Mouse (Mus musculus) ovary, postnatal 14 days (tissue): Measurements from ENCODE around the gene Cstf1.

Experiments
- DNase-seq: peaks from one replicate; pipeline ENCODE4 v3.0.0; 2022; ENCODE audit warnings: low spot score

The Cstf1 gene

GRCm38 (mm10) chr2:172376999-172377515, 6.6 kb downstream of the Cstf1 start:
- DNase-seq = no peak

- peak; percentile 21 for DNase-seq
Observed at GRCm38 (mm10) chr2:172378332-172378731, 7.9 kb downstream of the Cstf1 start.

- no peak for DNase-seq
Observed at GRCm38 (mm10) chr2:172380513-172380912, 10.0 kb downstream of the Cstf1 start.

GRCm38 (mm10) chr2:172381341-172381740, 10.9 kb downstream of the Cstf1 start:
- DNase-seq = no peak

GRCm38 (mm10) chr2:172381898-172382297, 11.4 kb downstream of the Cstf1 start:
- DNase-seq = no peak

- no peak for DNase-seq
Observed at GRCm38 (mm10) chr2:172384715-172385114, 14.2 kb downstream of the Cstf1 start.

- DNase-seq = no peak
Observed at GRCm38 (mm10) chr2:172390341-172390740, 19.9 kb downstream of the Cstf1 start.

GRCm38 (mm10) chr2:172392041-172392521, 21.6 kb downstream of the Cstf1 start:
- DNase-seq = no peak

GRCm38 (mm10) chr2:172393391-172394051, 23.0 kb downstream of the Cstf1 start, which contains the start of gene Cass4:
TSS of gene Cass4 (plus strand) at chr2:172393794.
- no peak for DNase-seq

GRCm38 (mm10) chr2:172394052-172394392, 23.5 kb downstream of the Cstf1 start:
- DNase-seq = no peak

- DNase-seq = no peak
Observed at GRCm38 (mm10) chr2:172394671-172395070, 24.2 kb downstream of the Cstf1 start.

GRCm38 (mm10) chr2:172395961-172396360, 25.5 kb downstream of the Cstf1 start:
- no peak for DNase-seq

- no peak for DNase-seq
Observed at GRCm38 (mm10) chr2:172399901-172400300, 29.4 kb downstream of the Cstf1 start.

- no peak for DNase-seq
Observed at GRCm38 (mm10) chr2:172401116-172401825, 30.8 kb downstream of the Cstf1 start.

GRCm38 (mm10) chr2:172404239-172404638, 33.8 kb downstream of the Cstf1 start:
- no peak for DNase-seq

- DNase-seq = no peak
Observed at GRCm38 (mm10) chr2:172405011-172405410, 34.5 kb downstream of the Cstf1 start.

GRCm38 (mm10) chr2:172406173-172406572, 35.7 kb downstream of the Cstf1 start:
- no peak for DNase-seq

- no peak for DNase-seq
Observed at GRCm38 (mm10) chr2:172407499-172407898, 37.0 kb downstream of the Cstf1 start.

- no peak for DNase-seq
Observed at GRCm38 (mm10) chr2:172410686-172411085, 40.2 kb downstream of the Cstf1 start.

- no peak for DNase-seq
Observed at GRCm38 (mm10) chr2:172411091-172411490, 40.6 kb downstream of the Cstf1 start.

GRCm38 (mm10) chr2:172412454-172412853, 42.0 kb downstream of the Cstf1 start:
- DNase-seq = no peak

- DNase-seq = no peak
Observed at GRCm38 (mm10) chr2:172413273-172413672, 42.8 kb downstream of the Cstf1 start.

- no peak for DNase-seq
Observed at GRCm38 (mm10) chr2:172413894-172414293, 43.4 kb downstream of the Cstf1 start.
